28 mouse cellular contexts compared by ENCODE assay signal in the genomic region with DNA sequence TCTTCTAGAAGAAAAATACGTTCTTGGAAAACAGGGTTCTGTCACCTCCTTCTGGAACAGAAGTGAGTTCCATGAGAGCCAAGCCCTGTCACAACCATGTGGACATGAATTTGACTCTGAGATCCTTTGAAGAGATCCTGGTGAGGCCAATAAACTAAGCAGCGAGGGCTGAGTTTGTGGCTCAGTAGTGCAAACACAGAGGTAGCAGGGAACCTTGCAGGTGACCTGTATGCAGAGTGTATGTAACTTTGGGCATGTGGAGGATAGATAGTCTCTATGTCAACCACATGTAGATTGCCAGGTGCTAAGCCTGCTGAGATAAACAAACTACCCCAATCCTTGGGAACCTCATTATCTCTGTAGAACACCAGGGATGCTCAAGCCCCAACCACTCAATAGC.
"Had no signal": no experiment of that assay in that cellular context is flagged by ENCODE, and none has a peak within 500 bp of the region (broad histone marks: within the 10 kb centered on the region; RNA-seq: fewer than 3 reads in every experiment).

No protein-coding gene starts in this region.

- H3K4me3 ChIP-seq: embryonic facial prominence, embryonic 10.5 days; embryonic facial prominence, embryonic 12.5 days; embryonic facial prominence, embryonic 13.5 days; embryonic facial prominence, embryonic 15.5 days; erythroblast, embryonic 14.5 days; forebrain, embryonic 10.5 days; forebrain, embryonic 12.5 days; forebrain, embryonic 13.5 days; forebrain, embryonic 15.5 days; gastrocnemius, adult 2 months; heart, adult 2 months had no signal

- H3K4me1 ChIP-seq: embryonic facial prominence, embryonic 15.5 days; forebrain, embryonic 15.5 days had no signal

- H3K9me3 ChIP-seq: embryonic facial prominence, embryonic 10.5 days; embryonic facial prominence, embryonic 12.5 days; embryonic facial prominence, embryonic 13.5 days; embryonic facial prominence, embryonic 15.5 days; forebrain, embryonic 10.5 days; forebrain, embryonic 12.5 days; forebrain, embryonic 13.5 days; forebrain, embryonic 15.5 days had no signal

- ATAC-seq: forebrain, embryonic 13.5 days; forebrain, embryonic 14.5 days; forebrain, embryonic 15.5 days; forebrain, embryonic 16.5 days; forebrain, postnatal 0 days had no signal

- DNase-seq: cerebellum, adult 2 months; cerebellum, adult 8-10 months; cerebellum, adult 9-10 months; cerebellum, adult 9-11 months; cerebellum, postnatal 10 days; cerebellum, postnatal 14 days; cerebellum, postnatal 25 days; cerebellum, postnatal 36 days; embryo, embryonic 11 days; forebrain, postnatal 0 days; gastrocnemius, adult 2 months; gastrocnemius, postnatal 10 days; gastrocnemius, postnatal 14 days; gastrocnemius, postnatal 25 days; gastrocnemius, postnatal 36 days; heart, adult 18-20 months; heart, adult 2 months had no signal

- H3K9ac ChIP-seq: embryonic facial prominence, embryonic 12.5 days; embryonic facial prominence, embryonic 13.5 days; embryonic facial prominence, embryonic 15.5 days; forebrain, embryonic 12.5 days; forebrain, embryonic 13.5 days; forebrain, embryonic 15.5 days; forebrain, postnatal 0 days had no signal

- H3K36me3 ChIP-seq: embryonic facial prominence, embryonic 10.5 days; embryonic facial prominence, embryonic 12.5 days; embryonic facial prominence, embryonic 13.5 days; embryonic facial prominence, embryonic 15.5 days; forebrain, embryonic 10.5 days; forebrain, embryonic 12.5 days; forebrain, embryonic 15.5 days had no signal

- H3K27me3 ChIP-seq: embryonic facial prominence, embryonic 12.5 days; embryonic facial prominence, embryonic 13.5 days; embryonic facial prominence, embryonic 15.5 days; forebrain, embryonic 12.5 days; forebrain, embryonic 13.5 days; forebrain, embryonic 15.5 days had no signal

- H3K4me2 ChIP-seq: embryonic facial prominence, embryonic 12.5 days; embryonic facial prominence, embryonic 13.5 days; embryonic facial prominence, embryonic 15.5 days; forebrain, embryonic 12.5 days; forebrain, embryonic 13.5 days; forebrain, embryonic 15.5 days had no signal

- H3K27ac ChIP-seq: embryonic facial prominence, embryonic 10.5 days; embryonic facial prominence, embryonic 12.5 days; embryonic facial prominence, embryonic 13.5 days; embryonic facial prominence, embryonic 15.5 days; forebrain, embryonic 10.5 days; forebrain, embryonic 12.5 days; forebrain, embryonic 13.5 days; forebrain, embryonic 15.5 days; gastrocnemius, adult 2 months; heart, adult 2 months had no signal
